Mouse (Mus musculus) heart, adult 2 months (tissue): ENCODE measurements around the gene Fmo5.

Source experiments
- CTCF ChIP-seq: fragments of 200-600 bp; IDR thresholded peaks from 2 replicates; pipeline ENCODE4 v1.8.1; 2022; ENCODE audit warnings: antibody characterized with exemption, mild to moderate bottlenecking, moderate library complexity
- POLR2A ChIP-seq: fragments of 200-500 bp; IDR thresholded peaks from 2 replicates; pipeline ENCODE4 v1.6.1; 2011; ENCODE audit warnings: mild to moderate bottlenecking, low read depth, low read length, control low read depth; ENCODE audit not compliant: insufficient read depth

DNA sequence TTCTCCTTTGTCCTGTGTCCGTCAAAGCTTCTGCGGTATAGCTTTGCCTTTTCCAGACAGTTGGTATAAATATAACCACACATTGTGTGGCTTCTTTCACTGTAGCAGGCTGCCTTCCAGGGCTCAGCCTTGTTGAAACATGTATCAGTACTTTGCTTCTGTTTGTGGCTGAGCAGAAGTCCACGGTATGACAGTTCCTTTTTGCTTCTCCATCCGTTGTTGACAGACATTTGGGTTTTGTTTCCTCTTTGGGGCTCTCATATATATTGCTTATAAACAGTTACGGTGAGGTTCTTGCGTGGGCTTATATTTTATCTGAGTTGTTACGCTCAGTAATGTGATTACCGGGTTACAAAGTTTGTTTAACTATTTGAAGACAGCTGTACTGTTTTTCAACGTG is 36.9 kb downstream of the Fmo5 start:
- no peak for TF ChIP-seq POLR2A
- TF ChIP-seq CTCF = no peak
